Mouse (Mus musculus): Measurements from ENCODE around the gene 1110008P14Rik. TPM values are rescaled to one million over a fixed set of nuclear protein-coding genes. Genes with fewer than 3 reads are reported as not detected.
A peak's percentile ranks its signal among the peaks of the same experiment; 100 is the strongest.

The 1110008P14Rik gene
- polyA plus RNA-seq (2015; fragmentation: Nextera tagmentation; extraction: Ambion mirVana): 74.7 and 77.5 TPM in 2 replicates

- Histone ChIP-seq H3K9ac (replicated peaks) (peak within 1 kb of the TSS; percentile 76), H3K27ac (peak within 1 kb of the TSS; percentile 6), H3K9me3 (no peaks in the 10 kb centered on the region), H3K4me2 (replicated peaks) (peak within 1 kb of the TSS; percentile 94), H3K27me3 (peaks cover 9% of the 10 kb centered on the region), H3K36me3 (peaks cover 34% of the 10 kb centered on the region), H3K4me1 (replicated peaks) (peaks cover 12% of the 10 kb centered on the region), H3K4me3 (replicated peaks) (peak within 1 kb of the TSS; percentile 70)
- 1% methylated on average over 46 of the region's 47 CpGs for WGBS
- ATAC-seq: peak; percentile 87
Observed at GRCm38 (mm10) chr2:32381775-32382223, at the start of gene 1110008P14Rik. Gene 1110008P14Rik, minus strand, starts transcription at chr2:32381938.

GRCm38 (mm10) chr2:32430701-32431676 is 49.3 kb upstream of the 1110008P14Rik start:
- Histone ChIP-seq H3K27me3 (no peaks in the 10 kb centered on the region), H3K27ac (peak overlapping the region; percentile 85), H3K9me3 (no peaks in the 10 kb centered on the region), H3K9ac (replicated peaks) (peak overlapping the region; percentile 79), H3K4me2 (replicated peaks) (peak overlapping the region; percentile 69), H3K4me1 (replicated peaks) (peaks cover 49% of the 10 kb centered on the region), H3K36me3 (no peaks in the 10 kb centered on the region), H3K4me3 (replicated peaks) (peak overlapping the region; percentile 59)
- peak; percentile 96 for ATAC-seq
- 5% methylated on average over 18 of the region's 18 CpGs for WGBS

DNA sequence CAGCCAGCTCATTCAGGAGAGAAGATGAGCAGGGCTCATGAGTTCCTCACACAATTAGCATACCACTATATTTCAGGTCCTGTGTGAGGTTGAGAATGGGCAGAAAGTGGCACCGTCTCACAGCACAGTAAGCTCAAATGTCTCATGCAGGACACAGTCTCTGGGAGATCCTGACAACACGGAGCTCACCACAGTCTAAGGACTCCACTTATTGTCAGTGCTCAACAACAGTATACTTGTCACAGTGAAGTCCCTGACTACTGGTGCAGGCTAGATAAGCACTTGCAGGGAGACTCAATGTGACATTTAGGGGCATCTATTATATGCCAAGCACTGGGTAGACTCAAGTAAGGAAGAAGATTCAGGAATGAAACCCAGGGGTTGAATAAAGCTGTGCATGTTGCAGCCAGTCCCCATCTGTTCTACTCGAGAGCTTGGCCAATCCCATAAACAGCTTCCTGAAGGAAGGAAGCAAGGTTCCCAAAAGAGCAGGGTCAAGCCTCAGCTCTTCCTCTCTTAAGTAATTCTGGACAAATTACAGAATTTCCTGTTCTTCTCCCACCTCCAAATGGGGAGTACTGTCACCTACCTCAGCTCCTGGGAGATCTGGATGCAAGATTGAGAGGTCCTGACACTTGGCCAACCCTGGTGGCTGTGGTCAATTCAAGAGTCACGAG is 47.6 kb upstream of the 1110008P14Rik start:
- no peak for ATAC-seq
- H3K27ac ChIP-seq: peak overlapping the region; percentile 87
- H3K4me1 ChIP-seq (replicated peaks): peaks cover 53% of the 10 kb centered on the region
- no peaks in the 10 kb centered on the region for H3K36me3 ChIP-seq
- peak overlapping the region; percentile 59 for H3K4me3 ChIP-seq (replicated peaks)
- no peaks in the 10 kb centered on the region for H3K27me3 ChIP-seq
- peak overlapping the region; percentile 79 for H3K9ac ChIP-seq (replicated peaks)
- 78% methylated on average over 4 of the region's 4 CpGs for WGBS
- H3K9me3 ChIP-seq: no peaks in the 10 kb centered on the region
- peak overlapping the region; percentile 69 for H3K4me2 ChIP-seq (replicated peaks)

DNA sequence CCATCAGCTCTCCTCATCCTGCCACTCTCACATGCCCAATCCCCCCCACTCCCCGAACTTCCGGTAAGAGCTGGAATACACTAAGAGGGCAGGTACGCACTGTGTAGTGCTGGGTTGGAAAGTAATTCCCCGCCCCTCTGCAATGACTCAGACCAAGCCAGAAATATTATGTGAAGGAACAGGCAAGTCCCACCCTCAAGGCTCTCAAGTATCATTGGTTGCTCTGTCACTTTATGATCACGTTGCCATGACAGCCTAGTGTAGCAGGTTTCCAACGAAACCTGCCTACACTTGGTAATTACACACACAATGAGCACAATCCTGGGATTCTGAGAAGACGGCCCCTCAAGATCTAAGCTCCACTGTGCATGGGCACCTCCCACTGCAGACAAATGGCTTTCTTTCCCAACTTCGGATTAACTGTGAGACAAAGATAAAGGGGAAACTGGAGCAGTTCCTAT is 46.6 kb upstream of the 1110008P14Rik start:
- H3K9ac ChIP-seq (replicated peaks): peak overlapping the region; percentile 79
- H3K4me3 ChIP-seq (replicated peaks): peak overlapping the region; percentile 59
- H3K4me2 ChIP-seq (replicated peaks): peak overlapping the region; percentile 69
- H3K9me3 ChIP-seq: no peaks in the 10 kb centered on the region
- H3K4me1 ChIP-seq (replicated peaks): peaks cover 64% of the 10 kb centered on the region
- no peaks in the 10 kb centered on the region for H3K27me3 ChIP-seq
- ATAC-seq: peak; percentile 70
- peak overlapping the region; percentile 87 for H3K27ac ChIP-seq
- H3K36me3 ChIP-seq: no peaks in the 10 kb centered on the region
- WGBS: 39% methylated on average over 8 of the region's 8 CpGs

GRCm38 (mm10) chr2:32427720-32428119 is 46.0 kb upstream of the 1110008P14Rik start:
- peak overlapping the region; percentile 59; the same call in 1 of the 2 replicates for H3K4me3 ChIP-seq (replicated peaks)
- peak overlapping the region; percentile 69 for H3K4me2 ChIP-seq (replicated peaks)
- no peaks in the 10 kb centered on the region for H3K27me3 ChIP-seq
- H3K9ac ChIP-seq (replicated peaks): no peak overlapping the region; the same call in 1 of the 2 replicates
- no peak for ATAC-seq
- H3K27ac ChIP-seq: peak overlapping the region; percentile 87
- no peaks in the 10 kb centered on the region for H3K9me3 ChIP-seq
- WGBS: 85% methylated on average over 5 of the region's 5 CpGs
- H3K36me3 ChIP-seq: no peaks in the 10 kb centered on the region
- peaks cover 70% of the 10 kb centered on the region for H3K4me1 ChIP-seq (replicated peaks)

DNA sequence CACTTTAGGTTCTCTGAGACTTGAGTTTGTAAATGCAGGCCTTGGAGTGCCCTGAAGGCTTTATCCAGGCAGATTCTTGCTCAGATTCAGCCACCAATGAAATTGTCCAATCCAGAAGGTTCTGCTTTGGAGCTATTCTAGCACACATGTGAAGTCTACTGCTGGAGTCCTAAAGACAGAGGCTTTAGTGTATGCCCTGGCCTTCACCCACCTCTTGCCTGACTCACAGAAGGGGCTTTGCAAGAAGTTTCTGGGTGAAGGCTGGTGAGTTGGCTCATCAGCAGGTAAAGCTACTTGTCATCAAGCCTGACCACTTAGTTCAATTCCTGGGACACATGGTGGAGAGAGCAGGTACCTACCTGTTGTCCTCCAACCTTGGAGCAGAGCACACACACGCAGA is 44.4 kb upstream of the 1110008P14Rik start:
- Histone ChIP-seq H3K36me3 (peaks cover 1% of the 10 kb centered on the region; the same call in 1 of the 2 replicates), H3K27ac (no peak overlapping the region), H3K4me1 (replicated peaks) (peaks cover 65% of the 10 kb centered on the region), H3K4me3 (replicated peaks) (no peak overlapping the region), H3K9ac (replicated peaks) (no peak overlapping the region), H3K27me3 (no peaks in the 10 kb centered on the region), H3K9me3 (no peaks in the 10 kb centered on the region), H3K4me2 (replicated peaks) (no peak overlapping the region)
- WGBS: 96% methylated on average over 1 of the region's 1 CpGs
- no peak for ATAC-seq

GRCm38 (mm10) chr2:32425568-32425967 is 43.8 kb upstream of the 1110008P14Rik start:
- Histone ChIP-seq H3K4me1 (replicated peaks) (peaks cover 64% of the 10 kb centered on the region), H3K4me2 (replicated peaks) (no peak overlapping the region), H3K9me3 (no peaks in the 10 kb centered on the region), H3K36me3 (peaks cover 7% of the 10 kb centered on the region), H3K27me3 (no peaks in the 10 kb centered on the region), H3K27ac (no peak overlapping the region), H3K4me3 (replicated peaks) (no peak overlapping the region), H3K9ac (replicated peaks) (no peak overlapping the region)
- WGBS: 78% methylated on average over 5 of the region's 5 CpGs
- ATAC-seq: no peak

DNA sequence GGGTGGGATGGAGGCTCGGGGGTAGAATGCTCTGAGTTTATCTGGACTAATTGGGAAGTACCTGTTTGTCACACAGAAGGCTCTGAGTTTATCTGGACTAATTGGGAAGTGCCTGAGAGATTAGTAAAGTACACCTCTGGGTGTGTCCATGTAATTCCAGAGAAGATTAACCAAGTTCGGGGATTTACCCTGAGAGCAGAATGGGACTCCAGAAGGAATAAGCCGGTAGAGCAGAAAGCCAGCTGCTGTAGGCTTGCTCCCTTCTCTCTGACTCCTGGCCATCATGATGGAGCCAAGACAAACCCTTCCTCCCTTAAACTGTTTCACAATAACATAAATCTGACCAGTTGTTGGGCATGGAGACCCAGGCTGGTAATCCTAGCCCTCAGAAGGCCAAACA is 43.1 kb upstream of the 1110008P14Rik start:
- peaks cover 56% of the 10 kb centered on the region for H3K4me1 ChIP-seq (replicated peaks)
- peaks cover 15% of the 10 kb centered on the region for H3K36me3 ChIP-seq
- H3K9me3 ChIP-seq: no peaks in the 10 kb centered on the region
- 0 out of 2 replicates have a peak overlapping the region, but pooled peaks have one; percentile 60 for H3K4me2 ChIP-seq (replicated peaks)
- no peaks in the 10 kb centered on the region for H3K27me3 ChIP-seq
- H3K4me3 ChIP-seq (replicated peaks): no peak overlapping the region
- H3K9ac ChIP-seq (replicated peaks): no peak overlapping the region
- peak overlapping the region; percentile 80 for H3K27ac ChIP-seq
- 27% methylated on average over 3 of the region's 3 CpGs for WGBS
- ATAC-seq: no peak

- WGBS: 3% methylated on average over 14 of the region's 14 CpGs
- peak overlapping the region; percentile 56 for H3K9ac ChIP-seq (replicated peaks)
- peak overlapping the region; percentile 39 for H3K4me3 ChIP-seq (replicated peaks)
- H3K27me3 ChIP-seq: no peaks in the 10 kb centered on the region
- peak; percentile 89 for ATAC-seq
- no peaks in the 10 kb centered on the region for H3K9me3 ChIP-seq
- peak overlapping the region; percentile 60 for H3K4me2 ChIP-seq (replicated peaks)
- peak overlapping the region; percentile 80 for H3K27ac ChIP-seq
- H3K36me3 ChIP-seq: peaks cover 26% of the 10 kb centered on the region
- H3K4me1 ChIP-seq (replicated peaks): peaks cover 45% of the 10 kb centered on the region
Observed at GRCm38 (mm10) chr2:32423481-32424331, 42.0 kb upstream of the 1110008P14Rik start.

GRCm38 (mm10) chr2:32421851-32422251 is 40.1 kb upstream of the 1110008P14Rik start:
- ATAC-seq: no peak
- 94% methylated on average over 6 of the region's 6 CpGs for WGBS
- Histone ChIP-seq H3K27me3 (no peaks in the 10 kb centered on the region), H3K9me3 (no peaks in the 10 kb centered on the region), H3K4me1 (replicated peaks) (peaks cover 28% of the 10 kb centered on the region), H3K9ac (replicated peaks) (no peak overlapping the region), H3K36me3 (peaks cover 44% of the 10 kb centered on the region), H3K4me2 (replicated peaks) (no peak overlapping the region), H3K4me3 (replicated peaks) (no peak overlapping the region), H3K27ac (no peak overlapping the region)

DNA sequence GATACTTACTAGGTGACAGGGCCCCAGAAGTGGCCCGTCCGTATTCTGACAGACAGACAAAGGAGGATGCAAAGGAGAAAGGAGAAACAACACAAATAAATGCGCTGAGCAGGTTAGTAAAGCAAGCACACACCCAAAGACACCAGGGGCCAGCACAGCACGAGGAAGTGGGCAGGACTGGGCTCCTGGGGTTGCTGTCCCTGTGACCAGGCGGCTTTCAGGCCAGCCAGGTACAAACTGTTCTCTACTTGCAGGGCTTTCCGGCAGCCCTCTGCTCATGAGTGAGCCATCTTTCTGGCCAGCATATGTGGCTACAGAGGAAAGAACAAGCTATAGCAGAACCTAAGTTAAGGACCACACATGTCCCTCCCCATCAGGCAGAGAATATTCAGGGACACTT is 38.9 kb upstream of the 1110008P14Rik start:
- H3K9ac ChIP-seq (replicated peaks): no peak overlapping the region
- no peaks in the 10 kb centered on the region for H3K27me3 ChIP-seq
- H3K4me3 ChIP-seq (replicated peaks): no peak overlapping the region
- peaks cover 28% of the 10 kb centered on the region for H3K4me1 ChIP-seq (replicated peaks)
- H3K27ac ChIP-seq: no peak overlapping the region
- ATAC-seq: no peak
- H3K4me2 ChIP-seq (replicated peaks): no peak overlapping the region
- H3K36me3 ChIP-seq: peaks cover 56% of the 10 kb centered on the region
- 88% methylated on average over 6 of the region's 6 CpGs for WGBS
- no peaks in the 10 kb centered on the region for H3K9me3 ChIP-seq

Measured in midbrain, embryonic 13.5 days (tissue).